Mouse (Mus musculus) erythroblast, embryonic 14.5 days (primary cell): Measurements from ENCODE around the gene Nkd1.

Experiments used
- GATA1 ChIP-seq: IDR thresholded peaks from 2 replicates; pipeline ENCODE4 v1.6.1; 2012; ENCODE audit warnings: low read length, inconsistent platforms, mixed read lengths
- TAL1 ChIP-seq: IDR thresholded peaks from 3 replicates; pipeline ENCODE4 v1.6.1; 2012; ENCODE audit warnings: low read length, inconsistent platforms, mixed read lengths

DNA sequence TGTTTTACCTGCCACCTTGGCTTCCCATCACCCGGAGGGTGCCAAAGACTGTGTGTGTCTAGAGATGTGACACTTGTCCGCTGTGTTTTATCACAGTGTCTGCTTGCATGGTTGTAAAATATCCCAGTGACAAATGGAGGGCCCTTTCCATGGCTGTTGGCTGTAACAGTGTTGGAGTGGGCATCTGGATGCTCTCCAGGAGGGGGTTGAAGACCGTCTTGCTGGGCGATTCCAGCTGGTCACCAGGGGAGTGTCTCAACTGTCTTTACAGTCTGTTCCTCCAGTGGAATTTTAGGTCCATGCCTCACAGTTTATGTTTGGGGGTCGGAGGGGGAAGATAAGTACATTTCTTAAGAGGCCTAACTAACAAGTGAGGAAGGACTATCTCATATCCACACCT lies 99.8 kb downstream of the Nkd1 start:
- TF ChIP-seq GATA1 = no peak
- TF ChIP-seq TAL1 = no peak
